In the genomic region with DNA sequence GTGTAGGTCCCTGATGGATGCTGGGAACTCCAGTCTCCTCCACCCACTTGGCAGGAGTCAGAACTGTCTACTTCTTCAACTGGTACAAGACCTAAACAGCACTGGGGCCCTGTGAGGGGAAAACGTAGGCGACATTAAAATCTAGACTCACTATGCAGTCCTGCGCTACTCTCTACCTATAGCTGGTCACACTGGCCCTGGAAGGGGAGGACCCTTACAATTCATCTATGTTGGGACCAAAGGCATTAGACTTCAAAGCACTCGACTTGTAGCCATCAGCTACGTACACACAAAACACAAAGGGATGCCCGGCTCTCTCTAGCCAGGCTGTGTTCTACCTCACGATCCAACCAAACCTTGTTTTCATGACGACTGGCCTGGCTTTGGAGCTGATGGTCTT, we compare ENCODE assay signal across 18 mouse cellular contexts.
DNase-seq lines count a peak whose midpoint lies in the region; ATAC-seq lines count a peak whose summit lies in the region.
"Had no signal": no experiment of that assay in that cellular context is flagged by ENCODE, and none has a peak within 500 bp of the region (broad histone marks: within the 10 kb centered on the region; RNA-seq: fewer than 3 reads in every experiment).

No protein-coding gene starts in this region.

- DNase-seq in cerebellum, postnatal 14 days = peak; percentile 10 to 19
- DNase-seq in hindbrain, embryonic 10.5 days (ENCODE audit: low spot score) = no peak
- DNase-seq in ovary, adult 18-20 months (ENCODE audit: low spot score) = no peak
- DNase-seq: adrenal gland, postnatal 14 days; gastrocnemius, adult 2 months; heart, postnatal 10 days; kidney, adult 11 months; liver; liver, postnatal 0 days; lung, postnatal 4 days; right cerebral cortex, postnatal 25 days; thymus, postnatal 36 days had no signal

- H3K27me3 ChIP-seq in hindbrain, embryonic 12.5 days = no peaks in the 10 kb centered on the region
- H3K27me3 ChIP-seq in hindbrain, embryonic 10.5 days (ENCODE audit: insufficient read depth, poor library complexity, severe bottlenecking) = no peaks in the 10 kb centered on the region
- no peaks in the 10 kb centered on the region for H3K27me3 ChIP-seq in midbrain, embryonic 13.5 days
- H3K27me3 ChIP-seq in midbrain, embryonic 15.5 days (replicated peaks) = no peaks in the 10 kb centered on the region
- H3K27me3 ChIP-seq: CH12.LX had no signal

- WGBS in hindbrain, embryonic 12.5 days = 75% methylated on average over 8 of the region's 8 CpGs
- WGBS in hindbrain, embryonic 10.5 days = 83% methylated on average over 8 of the region's 8 CpGs
- WGBS in midbrain, embryonic 13.5 days = 69% methylated on average over 8 of the region's 8 CpGs
- WGBS in midbrain, embryonic 15.5 days = 66% methylated on average over 8 of the region's 8 CpGs

- no peaks in the 10 kb centered on the region for H3K9me3 ChIP-seq in hindbrain, embryonic 12.5 days (replicated peaks)
- no peaks in the 10 kb centered on the region for H3K9me3 ChIP-seq in hindbrain, embryonic 10.5 days
- H3K9me3 ChIP-seq in midbrain, embryonic 13.5 days = no peaks in the 10 kb centered on the region
- H3K9me3 ChIP-seq in midbrain, embryonic 15.5 days = no peaks in the 10 kb centered on the region

- peaks cover 27% of the 10 kb centered on the region for H3K4me1 ChIP-seq in hindbrain, embryonic 12.5 days
- H3K4me1 ChIP-seq in hindbrain, embryonic 10.5 days (replicated peaks) = peaks cover 12% of the 10 kb centered on the region; the same call in 1 of the 2 replicates
- peaks cover 28% of the 10 kb centered on the region for H3K4me1 ChIP-seq in midbrain, embryonic 13.5 days (replicated peaks)
- peaks cover 11% of the 10 kb centered on the region for H3K4me1 ChIP-seq in midbrain, embryonic 15.5 days

- H3K27ac ChIP-seq in hindbrain, embryonic 12.5 days = peak overlapping the region; percentile 44; the same call in 1 of the 2 replicates
- no peak overlapping the region for H3K27ac ChIP-seq in hindbrain, embryonic 10.5 days
- 0 out of 2 replicates have a peak overlapping the region, but pooled peaks have one; percentile 5 for H3K27ac ChIP-seq in midbrain, embryonic 13.5 days
- H3K27ac ChIP-seq in midbrain, embryonic 15.5 days = no peak overlapping the region
- H3K27ac ChIP-seq: gastrocnemius, adult 2 months had no signal

- peaks cover 51% of the 10 kb centered on the region for H3K36me3 ChIP-seq in hindbrain, embryonic 12.5 days
- peaks cover 91% of the 10 kb centered on the region for H3K36me3 ChIP-seq in hindbrain, embryonic 10.5 days
- peaks cover 41% of the 10 kb centered on the region for H3K36me3 ChIP-seq in midbrain, embryonic 13.5 days
- H3K36me3 ChIP-seq in midbrain, embryonic 15.5 days (replicated peaks) = 0 out of 2 replicates have a peak, but pooled peaks cover 2% of the 10 kb centered on the region

- no peak for ATAC-seq in cerebellum, adult (ENCODE audit: insufficient number of reproducible peaks, low FRiP score, low TSS enrichment)
- no peak for ATAC-seq in hindbrain, embryonic 12.5 days (ENCODE audit: low FRiP score)
- ATAC-seq in midbrain, embryonic 13.5 days = no peak
- ATAC-seq in midbrain, embryonic 15.5 days (replicated peaks) = no peak
- ATAC-seq: liver, postnatal 0 days had no signal

- H3K4me3 ChIP-seq in hindbrain, embryonic 12.5 days = no peak overlapping the region
- H3K4me3 ChIP-seq in hindbrain, embryonic 10.5 days = no peak overlapping the region
- no peak overlapping the region for H3K4me3 ChIP-seq in midbrain, embryonic 13.5 days (replicated peaks)
- H3K4me3 ChIP-seq in midbrain, embryonic 15.5 days = no peak overlapping the region
- H3K4me3 ChIP-seq: gastrocnemius, adult 2 months had no signal

- no peak overlapping the region for H3K9ac ChIP-seq in hindbrain, embryonic 12.5 days
- H3K9ac ChIP-seq in midbrain, embryonic 13.5 days (replicated peaks) = no peak overlapping the region
- no peak overlapping the region for H3K9ac ChIP-seq in midbrain, embryonic 15.5 days
- H3K9ac ChIP-seq: liver, postnatal 0 days had no signal

- H3K4me2 ChIP-seq in hindbrain, embryonic 12.5 days (replicated peaks) = no peak overlapping the region
- H3K4me2 ChIP-seq in midbrain, embryonic 13.5 days (replicated peaks) = no peak overlapping the region
- no peak overlapping the region for H3K4me2 ChIP-seq in midbrain, embryonic 15.5 days
- H3K4me2 ChIP-seq: heart, embryonic 11.5 days had no signal

Comparison
In these comparisons a context has a peak if more than half of its experiments do, and no peak if none do; other contexts are left out.
1. H3K27ac ChIP-seq: peak in hindbrain, embryonic 12.5 days (single experiment) and midbrain, embryonic 13.5 days (single experiment); none in hindbrain, embryonic 10.5 days (single experiment) and midbrain, embryonic 15.5 days (single experiment).
2. DNase-seq: peak in cerebellum, postnatal 14 days (2 of 2); none in hindbrain, embryonic 10.5 days (single experiment) and ovary, adult 18-20 months (single experiment).